Mouse (Mus musculus): Measurements from ENCODE around the gene Tspo. TPM values are rescaled to one million over a fixed set of nuclear protein-coding genes. Genes with fewer than 3 reads are reported as not detected.

The Tspo gene
- total and polyA plus RNA-seq, 3 experiments = 66.5 to 80.0 TPM; not detected in 1

DNA sequence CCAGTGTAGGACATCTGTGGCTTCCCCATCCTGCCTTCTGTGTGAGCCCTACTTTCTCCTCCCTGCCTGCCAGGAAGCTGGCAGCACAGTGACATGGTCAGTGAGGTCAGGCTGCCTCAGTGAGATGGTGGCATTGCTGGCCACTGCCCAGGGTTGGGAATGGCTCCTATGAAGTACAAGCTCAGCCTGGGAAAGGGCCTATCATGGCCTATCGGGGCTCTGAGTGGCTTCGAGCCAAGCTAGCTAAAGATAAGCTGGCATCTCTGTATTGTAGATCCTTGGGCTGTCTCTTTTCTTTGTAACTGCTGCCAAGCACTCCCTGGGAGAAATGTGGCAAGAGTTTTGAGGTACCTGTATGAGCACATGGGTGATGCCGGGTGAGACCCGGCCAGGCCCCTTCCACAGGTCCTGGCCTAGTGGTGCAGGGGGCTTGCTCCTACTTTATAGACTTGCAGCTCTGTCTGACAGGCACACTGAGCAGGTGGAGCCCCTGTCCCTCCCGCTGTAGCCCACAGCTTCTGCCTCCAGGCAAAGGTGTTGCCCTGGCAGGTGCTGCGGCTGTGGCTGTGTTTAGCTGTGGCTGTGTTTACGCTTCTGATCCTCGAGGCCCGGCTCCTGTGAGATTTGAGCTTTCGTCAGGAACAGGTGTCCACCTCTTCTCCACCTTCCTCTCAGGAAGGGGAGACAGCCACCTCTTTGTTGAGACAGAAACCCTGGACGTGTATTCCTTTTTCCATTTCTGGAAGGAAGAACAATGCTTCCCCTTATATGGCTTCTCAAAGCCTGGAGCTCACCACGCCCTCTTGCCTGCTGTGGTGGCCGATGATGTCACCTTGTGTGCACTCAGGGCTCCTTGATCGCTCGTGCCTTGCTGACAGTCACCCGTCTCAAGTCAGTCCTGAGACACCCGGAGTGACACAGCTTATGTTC, 28.2 kb upstream of the Tspo start:
- peaks cover 0 to 3% of the 10 kb centered on the region in 2 experiments; a peak in 1 of 4 replicates for H3K36me3 ChIP-seq (ENCODE audit: control insufficient read depth in 1 of 2, insufficient read depth in 2 of 2, low read length in 2 of 2)
- no peaks in the 10 kb centered on the region for H3K27me3 ChIP-seq (ENCODE audit: control insufficient read depth in 1 of 2, insufficient read depth in 2 of 2, low read length in 2 of 2)
- no peak overlapping the region for H3K4me3 ChIP-seq (ENCODE audit: control insufficient read depth in 1 of 2, insufficient read depth in 1 of 2, low read depth in 2 of 2, low read length in 2 of 2)
- H3K4me1 ChIP-seq (ENCODE audit: control insufficient read depth in 1 of 2, insufficient read depth in 2 of 2, low read length in 2 of 2) = peaks cover 0 to 16% of the 10 kb centered on the region in 2 experiments; a peak in 2 of 4 replicates
- H3K79me2 ChIP-seq (ENCODE audit: control insufficient read depth, insufficient read depth, low read length, poor library complexity) = no peaks in the 10 kb centered on the region
- H3K9me3 ChIP-seq (replicated peaks; ENCODE audit: insufficient read depth, low read length) = no peaks in the 10 kb centered on the region
- DNase-seq (ENCODE audit: low read depth, low spot score) = peak; percentile 52
- no peak overlapping the region for H3K9ac ChIP-seq (ENCODE audit: control insufficient read depth, low read depth, low read length, poor library complexity, severe bottlenecking)
- TF ChIP-seq KAT2A (conservative IDR thresholded peaks at IDR 0.05; ENCODE audit: low read depth, low read length) (no peak), MXI1 (IDR thresholded peaks at IDR 0.05; ENCODE audit: low read depth, low read length) (no peak), GATA1 (IDR thresholded peaks at IDR 0.05; ENCODE audit: low read depth, low read length) (peak; percentile 74)
- no peak overlapping the region for H3K27ac ChIP-seq (ENCODE audit: control insufficient read depth, low read depth, low read length)

DNA sequence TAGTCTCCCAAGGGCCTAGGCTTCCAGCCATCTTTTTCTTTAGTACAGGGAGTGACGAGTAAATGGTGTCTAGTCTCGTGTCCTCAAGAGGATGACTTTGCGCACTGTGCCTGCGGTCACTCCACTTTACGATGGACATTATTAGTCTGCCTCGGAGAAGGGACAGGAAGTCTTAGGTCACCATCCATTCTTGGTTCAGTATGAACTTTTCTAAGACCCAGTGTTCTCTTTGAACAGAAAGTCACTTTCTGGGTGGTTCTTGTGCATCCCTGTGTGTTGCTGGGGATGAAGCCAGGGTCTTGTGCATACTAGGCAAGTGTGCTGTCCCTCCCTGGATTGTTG, 27.5 kb upstream of the Tspo start:
- no peaks in the 10 kb centered on the region for H3K79me2 ChIP-seq (ENCODE audit: control insufficient read depth, insufficient read depth, low read length, poor library complexity)
- no peak for DNase-seq (ENCODE audit: low read depth, low spot score)

DNA sequence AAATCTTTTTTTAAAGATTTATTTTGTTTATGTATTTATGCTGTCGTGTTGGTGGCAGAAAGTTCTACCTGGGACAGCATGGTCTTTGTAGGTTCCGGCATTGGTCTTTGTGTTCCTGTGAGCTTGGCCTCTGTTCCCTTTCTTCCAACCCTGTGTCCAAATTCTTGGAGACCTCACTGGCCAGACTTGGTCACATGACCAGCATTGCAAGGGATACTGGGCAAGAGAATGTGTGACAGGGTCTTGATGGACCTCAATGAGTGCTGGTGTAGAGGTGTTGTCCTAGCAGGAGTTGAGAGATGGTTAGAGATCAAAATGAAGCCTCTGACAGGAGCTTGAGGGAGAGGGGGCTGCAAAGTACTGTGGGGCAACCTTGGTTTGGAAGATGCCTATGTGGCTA, 24.5 kb upstream of the Tspo start:
- no peak for DNase-seq (ENCODE audit: low read depth, low spot score)
- Histone ChIP-seq H3K4me3 (ENCODE audit: control insufficient read depth in 1 of 2, insufficient read depth in 1 of 2, low read depth in 2 of 2, low read length in 2 of 2) (no peak overlapping the region), H3K9me3 (replicated peaks; ENCODE audit: insufficient read depth, low read length) (no peaks in the 10 kb centered on the region), H3K79me2 (ENCODE audit: control insufficient read depth, insufficient read depth, low read length, poor library complexity) (no peaks in the 10 kb centered on the region), H3K27me3 (ENCODE audit: control insufficient read depth in 1 of 2, insufficient read depth in 2 of 2, low read length in 2 of 2) (no peaks in the 10 kb centered on the region), H3K4me1 (ENCODE audit: control insufficient read depth in 1 of 2, insufficient read depth in 2 of 2, low read length in 2 of 2) (peaks cover 0 to 16% of the 10 kb centered on the region in 2 experiments; a peak in 2 of 4 replicates), H3K36me3 (ENCODE audit: control insufficient read depth in 1 of 2, insufficient read depth in 2 of 2, low read length in 2 of 2) (peaks cover 0 to 3% of the 10 kb centered on the region in 2 experiments; a peak in 1 of 4 replicates), H3K9ac (ENCODE audit: control insufficient read depth, low read depth, low read length, poor library complexity, severe bottlenecking) (no peak overlapping the region), H3K27ac (ENCODE audit: control insufficient read depth, low read depth, low read length) (no peak overlapping the region)
- no peak for TF ChIP-seq NRF1 (IDR thresholded peaks at IDR 0.05; ENCODE audit: insufficient read depth, low read depth, low read length, poor library complexity, severe bottlenecking)
- TF ChIP-seq MEF2A (IDR thresholded peaks at IDR 0.05; ENCODE audit: extremely low read depth, insufficient replicate concordance, low read depth, low read length, poor library complexity, severe bottlenecking) = no peak
- TF ChIP-seq ZNF384 (IDR thresholded peaks at IDR 0.05; ENCODE audit: low read depth, low read length) = no peak
- TF ChIP-seq SMC3 (IDR thresholded peaks at IDR 0.05; ENCODE audit: low read depth, low read length) = no peak
- TF ChIP-seq RCOR1 (IDR thresholded peaks at IDR 0.05; ENCODE audit: low read depth, low read length) = no peak
- no peak for TF ChIP-seq USF1 (IDR thresholded peaks at IDR 0.05; ENCODE audit: low read depth, low read length)
- no peak for TF ChIP-seq BHLHE40 (IDR thresholded peaks at IDR 0.05; ENCODE audit: borderline replicate concordance, low read depth, low read length)

More for the DNA sequence above, 27.5 kb upstream of the Tspo start:
- H3K36me3 ChIP-seq (ENCODE audit: control insufficient read depth in 1 of 2, insufficient read depth in 2 of 2, low read length in 2 of 2) = peaks cover 0 to 3% of the 10 kb centered on the region in 2 experiments; a peak in 1 of 4 replicates
- H3K27ac ChIP-seq (ENCODE audit: control insufficient read depth, low read depth, low read length) = no peak overlapping the region
- no peak overlapping the region for H3K4me3 ChIP-seq (ENCODE audit: control insufficient read depth in 1 of 2, insufficient read depth in 1 of 2, low read depth in 2 of 2, low read length in 2 of 2)
- no peak overlapping the region for H3K9ac ChIP-seq (ENCODE audit: control insufficient read depth, low read depth, low read length, poor library complexity, severe bottlenecking)
- H3K9me3 ChIP-seq (replicated peaks; ENCODE audit: insufficient read depth, low read length) = no peaks in the 10 kb centered on the region
- peaks cover 0 to 16% of the 10 kb centered on the region in 2 experiments; a peak in 2 of 4 replicates for H3K4me1 ChIP-seq (ENCODE audit: control insufficient read depth in 1 of 2, insufficient read depth in 2 of 2, low read length in 2 of 2)
- no peak for TF ChIP-seq ELF1 (IDR thresholded peaks at IDR 0.05; ENCODE audit: low read depth, low read length)
- no peak for TF ChIP-seq NRF1 (IDR thresholded peaks at IDR 0.05; ENCODE audit: insufficient read depth, low read depth, low read length, poor library complexity, severe bottlenecking)
- TF ChIP-seq CHD1 (IDR thresholded peaks at IDR 0.05; ENCODE audit: low read depth, low read length) = no peak
- TF ChIP-seq CHD2 (IDR thresholded peaks at IDR 0.05; ENCODE audit: low read length) = no peak
- TF ChIP-seq MYC (IDR thresholded peaks at IDR 0.05; ENCODE audit: low read depth, low read length) = no peak
- no peak for TF ChIP-seq USF2 (IDR thresholded peaks at IDR 0.05; ENCODE audit: borderline replicate concordance in 1 of 2, insufficient read depth in 1 of 2, low read depth in 1 of 2, low read length in 2 of 2)
- TF ChIP-seq MEF2A (IDR thresholded peaks at IDR 0.05; ENCODE audit: extremely low read depth, insufficient replicate concordance, low read depth, low read length, poor library complexity, severe bottlenecking) = no peak
- TF ChIP-seq HCFC1 (IDR thresholded peaks at IDR 0.05; ENCODE audit: low read depth, low read length) = no peak
- TF ChIP-seq USF1 (IDR thresholded peaks at IDR 0.05; ENCODE audit: low read depth, low read length) = no peak
- TF ChIP-seq ZKSCAN1 (IDR thresholded peaks at IDR 0.05; ENCODE audit: low read depth, low read length) = no peak
- no peak for TF ChIP-seq MAX (IDR thresholded peaks at IDR 0.05; ENCODE audit: low read length)
- TF ChIP-seq E2F4 (IDR thresholded peaks at IDR 0.05; ENCODE audit: borderline replicate concordance, low read depth, low read length) = no peak
- H3K27me3 ChIP-seq (ENCODE audit: control insufficient read depth in 1 of 2, insufficient read depth in 2 of 2, low read length in 2 of 2) = no peaks in the 10 kb centered on the region

Measured in MEL (cell line).